Mouse (Mus musculus): ENCODE data around the gene Kif1bp. TPM values are rescaled to one million over a fixed set of nuclear protein-coding genes. Genes with fewer than 3 reads are reported as not detected.
"Not testable (repeated sequence)": the region's sequence is repeated elsewhere in the genome, so short reads cannot be mapped to it uniquely, and the experiment has no call there.

Kif1bp gene
- polyA plus RNA-seq, 1 experiment from 2014 or later: 46.4 TPM

GRCm38 (mm10) chr10:62599311-62599710 is 21.1 kb upstream of the Kif1bp start:
- not testable (repeated sequence) for H3K4me2 ChIP-seq (ENCODE audit: low read depth, severe bottlenecking); ATAC-seq (ENCODE audit: insufficient number of reproducible peaks, low FRiP score, low TSS enrichment, low read depth); H3K9ac ChIP-seq (ENCODE audit: low read length); H3K9me3 ChIP-seq (ENCODE audit: control insufficient read depth, low read length); H3K27ac ChIP-seq (replicated peaks; ENCODE audit: low read depth, low read length); H3K4me1 ChIP-seq (ENCODE audit: control insufficient read depth, insufficient read depth, low read length); DNase-seq (ENCODE audit: low spot score); H3K27me3 ChIP-seq (ENCODE audit: control insufficient read depth, insufficient read depth, low read length); H3K4me3 ChIP-seq (ENCODE audit: low read depth, low read length)
- H3K36me3 ChIP-seq (ENCODE audit: control insufficient read depth, insufficient read depth, low read length): peaks cover 12% of the 10 kb centered on the region
- 96% methylated on average over 3 of the region's 3 CpGs for WGBS

GRCm38 (mm10) chr10:62592496-62592895 is 14.2 kb upstream of the Kif1bp start:
- Histone ChIP-seq H3K4me1 (ENCODE audit: control insufficient read depth, insufficient read depth, low read length) (no peaks in the 10 kb centered on the region), H3K4me2 (ENCODE audit: low read depth, severe bottlenecking) (no peak overlapping the region), H3K27me3 (ENCODE audit: control insufficient read depth, insufficient read depth, low read length) (no peaks in the 10 kb centered on the region), H3K9me3 (ENCODE audit: control insufficient read depth, low read length) (no peaks in the 10 kb centered on the region), H3K4me3 (ENCODE audit: low read depth, low read length) (no peak overlapping the region), H3K36me3 (ENCODE audit: control insufficient read depth, insufficient read depth, low read length) (peaks cover 47% of the 10 kb centered on the region), H3K9ac (ENCODE audit: low read length) (no peak overlapping the region), H3K27ac (replicated peaks; ENCODE audit: low read depth, low read length) (no peak overlapping the region)
- 88% methylated on average over 7 of the region's 7 CpGs for WGBS
- DNase-seq (ENCODE audit: low spot score) (no peak), ATAC-seq (ENCODE audit: insufficient number of reproducible peaks, low FRiP score, low TSS enrichment, low read depth) (no peak)

GRCm38 (mm10) chr10:62590200-62590599 is 11.9 kb upstream of the Kif1bp start:
- Histone ChIP-seq H3K4me3 (ENCODE audit: low read depth, low read length) (no peak overlapping the region), H3K4me1 (ENCODE audit: control insufficient read depth, insufficient read depth, low read length) (no peaks in the 10 kb centered on the region), H3K27me3 (ENCODE audit: control insufficient read depth, insufficient read depth, low read length) (no peaks in the 10 kb centered on the region), H3K4me2 (ENCODE audit: low read depth, severe bottlenecking) (no peak overlapping the region), H3K27ac (replicated peaks; ENCODE audit: low read depth, low read length) (no peak overlapping the region), H3K36me3 (ENCODE audit: control insufficient read depth, insufficient read depth, low read length) (peaks cover 51% of the 10 kb centered on the region), H3K9ac (ENCODE audit: low read length) (no peak overlapping the region), H3K9me3 (ENCODE audit: control insufficient read depth, low read length) (no peaks in the 10 kb centered on the region)
- DNase-seq (ENCODE audit: low spot score) (peak; percentile 85), ATAC-seq (ENCODE audit: insufficient number of reproducible peaks, low FRiP score, low TSS enrichment, low read depth) (no peak)
- WGBS: 61% methylated on average over 6 of the region's 6 CpGs

GRCm38 (mm10) chr10:62588616-62589015 is 10.4 kb upstream of the Kif1bp start:
- H3K27ac ChIP-seq (replicated peaks; ENCODE audit: low read depth, low read length): no peak overlapping the region
- no peak for DNase-seq (ENCODE audit: low spot score)
- H3K9me3 ChIP-seq (ENCODE audit: control insufficient read depth, low read length): no peaks in the 10 kb centered on the region
- no peak overlapping the region for H3K4me3 ChIP-seq (ENCODE audit: low read depth, low read length)
- H3K36me3 ChIP-seq (ENCODE audit: control insufficient read depth, insufficient read depth, low read length): peaks cover 51% of the 10 kb centered on the region
- no peak overlapping the region for H3K9ac ChIP-seq (ENCODE audit: low read length)
- no peak overlapping the region for H3K4me2 ChIP-seq (ENCODE audit: low read depth, severe bottlenecking)
- WGBS: 89% methylated on average over 4 of the region's 4 CpGs
- H3K4me1 ChIP-seq (ENCODE audit: control insufficient read depth, insufficient read depth, low read length): no peaks in the 10 kb centered on the region
- H3K27me3 ChIP-seq (ENCODE audit: control insufficient read depth, insufficient read depth, low read length): no peaks in the 10 kb centered on the region
- ATAC-seq (ENCODE audit: insufficient number of reproducible peaks, low FRiP score, low TSS enrichment, low read depth): no peak

GRCm38 (mm10) chr10:62583245-62583644 is 5.0 kb upstream of the Kif1bp start:
- Histone ChIP-seq H3K27ac (replicated peaks; ENCODE audit: low read depth, low read length) (no peak overlapping the region), H3K4me3 (ENCODE audit: low read depth, low read length) (no peak overlapping the region), H3K27me3 (ENCODE audit: control insufficient read depth, insufficient read depth, low read length) (no peaks in the 10 kb centered on the region), H3K9ac (ENCODE audit: low read length) (no peak overlapping the region), H3K4me1 (ENCODE audit: control insufficient read depth, insufficient read depth, low read length) (no peaks in the 10 kb centered on the region), H3K9me3 (ENCODE audit: control insufficient read depth, low read length) (no peaks in the 10 kb centered on the region), H3K36me3 (ENCODE audit: control insufficient read depth, insufficient read depth, low read length) (peaks cover 37% of the 10 kb centered on the region), H3K4me2 (ENCODE audit: low read depth, severe bottlenecking) (no peak overlapping the region)
- 97% methylated on average over 1 of the region's 1 CpGs for WGBS
- DNase-seq (ENCODE audit: low spot score) (no peak), ATAC-seq (ENCODE audit: insufficient number of reproducible peaks, low FRiP score, low TSS enrichment, low read depth) (no peak)

GRCm38 (mm10) chr10:62582701-62583100 is 4.4 kb upstream of the Kif1bp start:
- H3K9me3 ChIP-seq (ENCODE audit: control insufficient read depth, low read length): no peaks in the 10 kb centered on the region
- H3K27ac ChIP-seq (replicated peaks; ENCODE audit: low read depth, low read length): no peak overlapping the region
- no peaks in the 10 kb centered on the region for H3K4me1 ChIP-seq (ENCODE audit: control insufficient read depth, insufficient read depth, low read length)
- ATAC-seq (ENCODE audit: insufficient number of reproducible peaks, low FRiP score, low TSS enrichment, low read depth): no peak
- H3K4me2 ChIP-seq (ENCODE audit: low read depth, severe bottlenecking): no peak overlapping the region
- 88% methylated on average over 7 of the region's 7 CpGs for WGBS
- H3K27me3 ChIP-seq (ENCODE audit: control insufficient read depth, insufficient read depth, low read length): no peaks in the 10 kb centered on the region
- H3K9ac ChIP-seq (ENCODE audit: low read length): no peak overlapping the region
- DNase-seq (ENCODE audit: low spot score): no peak
- H3K4me3 ChIP-seq (ENCODE audit: low read depth, low read length): no peak overlapping the region
- peaks cover 32% of the 10 kb centered on the region for H3K36me3 ChIP-seq (ENCODE audit: control insufficient read depth, insufficient read depth, low read length)

- DNase-seq (ENCODE audit: low spot score): no peak
- Histone ChIP-seq H3K4me3 (ENCODE audit: low read depth, low read length) (no peak overlapping the region), H3K4me1 (ENCODE audit: control insufficient read depth, insufficient read depth, low read length) (peaks cover 3% of the 10 kb centered on the region; the same call in 1 of the 2 replicates), H3K27me3 (ENCODE audit: control insufficient read depth, insufficient read depth, low read length) (no peaks in the 10 kb centered on the region), H3K9me3 (ENCODE audit: control insufficient read depth, low read length) (no peaks in the 10 kb centered on the region), H3K4me2 (ENCODE audit: low read depth, severe bottlenecking) (no peak overlapping the region), H3K27ac (replicated peaks; ENCODE audit: low read depth, low read length) (no peak overlapping the region), H3K9ac (ENCODE audit: low read length) (no peak overlapping the region), H3K36me3 (ENCODE audit: control insufficient read depth, insufficient read depth, low read length) (peaks cover 29% of the 10 kb centered on the region)
- ATAC-seq (ENCODE audit: insufficient number of reproducible peaks, low FRiP score, low TSS enrichment, low read depth): no peak
- 93% methylated on average over 17 of the region's 17 CpGs for WGBS
These were observed 4.0 kb upstream of the Kif1bp start for GRCm38 (mm10) chr10:62582263-62582662.

GRCm38 (mm10) chr10:62579129-62579528 is 872 bp upstream of the Kif1bp start:
- not testable (repeated sequence) for H3K4me2 ChIP-seq (ENCODE audit: low read depth, severe bottlenecking); H3K27me3 ChIP-seq (ENCODE audit: control insufficient read depth, insufficient read depth, low read length); H3K4me3 ChIP-seq (ENCODE audit: low read depth, low read length); H3K9me3 ChIP-seq (ENCODE audit: control insufficient read depth, low read length); H3K27ac ChIP-seq (replicated peaks; ENCODE audit: low read depth, low read length); DNase-seq (ENCODE audit: low spot score); H3K9ac ChIP-seq (ENCODE audit: low read length); ATAC-seq (ENCODE audit: insufficient number of reproducible peaks, low FRiP score, low TSS enrichment, low read depth); H3K4me1 ChIP-seq (ENCODE audit: control insufficient read depth, insufficient read depth, low read length)
- H3K36me3 ChIP-seq (ENCODE audit: control insufficient read depth, insufficient read depth, low read length): peaks cover 18% of the 10 kb centered on the region
- WGBS: 85% methylated on average over 12 of the region's 13 CpGs

- Histone ChIP-seq H3K4me1 (ENCODE audit: control insufficient read depth, insufficient read depth, low read length) (peaks cover 3% of the 10 kb centered on the region; the same call in 1 of the 2 replicates), H3K9ac (ENCODE audit: low read length) (peak overlapping the region; percentile 70), H3K4me3 (ENCODE audit: low read depth, low read length) (peak overlapping the region; percentile 76), H3K36me3 (ENCODE audit: control insufficient read depth, insufficient read depth, low read length) (peaks cover 12% of the 10 kb centered on the region), H3K4me2 (ENCODE audit: low read depth, severe bottlenecking) (peak overlapping the region; percentile 91), H3K27me3 (ENCODE audit: control insufficient read depth, insufficient read depth, low read length) (no peaks in the 10 kb centered on the region), H3K9me3 (ENCODE audit: control insufficient read depth, low read length) (no peaks in the 10 kb centered on the region), H3K27ac (replicated peaks; ENCODE audit: low read depth, low read length) (no peak overlapping the region)
- ATAC-seq (ENCODE audit: insufficient number of reproducible peaks, low FRiP score, low TSS enrichment, low read depth) (peak; percentile 71), DNase-seq (ENCODE audit: low spot score) (no peak)
- WGBS: 1% methylated on average over 54 of the region's 54 CpGs
These were observed 452 bp downstream of the Kif1bp start for GRCm38 (mm10) chr10:62577673-62578337.

Measured in limb, embryonic 11.5 days (tissue).